Mouse (Mus musculus) embryo, embryonic 11.5 days (tissue): Measurements from ENCODE around the gene Macf1.
"Not testable (repeated sequence)": the region's sequence is repeated elsewhere in the genome, so short reads cannot be mapped to it uniquely, and the experiment has no call there.

Experiments used
- DNase-seq: peaks from one replicate; pipeline ENCODE4 v3.0.0-alpha.2; 2012; ENCODE audit warnings: low read depth, low spot score

Gene Macf1

DNA sequence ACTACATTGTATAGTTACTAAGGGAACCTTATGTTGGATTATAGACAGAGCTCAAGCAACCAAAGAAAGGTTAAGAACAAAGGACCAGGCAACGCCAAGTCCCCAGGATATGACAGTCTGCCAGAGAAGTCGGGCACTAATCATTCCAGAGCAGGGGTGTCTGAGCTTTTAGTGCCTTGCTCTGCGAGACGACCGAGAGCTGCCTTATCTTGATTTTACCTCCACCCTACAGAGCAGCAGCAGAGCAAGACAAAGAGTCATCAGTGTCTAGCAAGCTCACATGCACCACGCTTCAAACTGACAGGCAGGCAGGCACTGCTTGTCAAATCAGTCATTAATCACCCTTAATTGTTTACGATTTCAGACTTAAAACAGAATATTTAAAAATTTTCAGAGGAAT is 237.4 kb downstream of the Macf1 start:
- DNase-seq = no peak

DNA sequence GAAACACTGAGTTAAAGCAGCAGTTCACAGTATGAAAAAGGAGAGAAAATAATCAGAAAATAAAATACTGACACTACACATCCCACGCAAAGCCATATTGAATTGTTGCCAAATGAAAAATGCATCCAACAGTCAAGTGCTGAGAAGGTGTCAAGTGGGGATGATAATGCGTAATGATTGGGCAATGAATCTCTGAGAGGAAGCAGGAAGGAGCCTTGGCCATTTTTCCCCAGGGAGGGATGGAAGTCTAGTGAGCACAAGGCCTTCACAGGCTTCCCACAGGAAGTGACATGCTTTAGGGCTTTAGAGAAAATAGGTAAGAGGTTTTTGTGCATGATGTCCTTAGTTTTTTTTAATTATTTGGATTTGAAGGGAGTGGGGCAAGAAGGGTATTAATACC is 237.9 kb downstream of the Macf1 start:
- DNase-seq = not testable (repeated sequence)

DNA sequence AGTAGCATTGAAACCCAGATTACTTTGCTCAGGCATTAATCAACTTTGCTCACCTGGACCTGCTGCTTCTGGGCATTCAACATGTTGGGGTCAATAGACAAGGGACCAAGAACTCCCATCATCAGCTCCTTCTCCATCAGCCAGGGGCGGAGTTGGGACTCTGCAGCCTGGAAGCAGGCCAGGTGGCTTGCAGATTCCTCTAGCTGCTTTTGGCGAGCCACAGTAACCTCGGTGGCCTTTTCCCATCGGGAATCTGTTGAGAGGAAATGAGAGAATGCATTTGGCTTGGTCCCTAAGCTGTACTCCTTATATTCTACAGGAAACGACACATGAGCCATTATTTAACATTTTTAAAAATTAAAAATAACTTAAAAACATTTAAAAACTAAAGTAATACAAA is 245.7 kb downstream of the Macf1 start:
- no peak for DNase-seq

GRCm38 (mm10) chr4:123433171-123433570 is 251.0 kb downstream of the Macf1 start:
- DNase-seq = no peak

- no peak for DNase-seq
These were observed 252.2 kb downstream of the Macf1 start for GRCm38 (mm10) chr4:123431936-123432335.

- DNase-seq = no peak
These were observed 256.1 kb downstream of the Macf1 start for GRCm38 (mm10) chr4:123427900-123428684.

- no peak for DNase-seq
These were observed 256.8 kb downstream of the Macf1 start for GRCm38 (mm10) chr4:123427271-123427899.

DNA sequence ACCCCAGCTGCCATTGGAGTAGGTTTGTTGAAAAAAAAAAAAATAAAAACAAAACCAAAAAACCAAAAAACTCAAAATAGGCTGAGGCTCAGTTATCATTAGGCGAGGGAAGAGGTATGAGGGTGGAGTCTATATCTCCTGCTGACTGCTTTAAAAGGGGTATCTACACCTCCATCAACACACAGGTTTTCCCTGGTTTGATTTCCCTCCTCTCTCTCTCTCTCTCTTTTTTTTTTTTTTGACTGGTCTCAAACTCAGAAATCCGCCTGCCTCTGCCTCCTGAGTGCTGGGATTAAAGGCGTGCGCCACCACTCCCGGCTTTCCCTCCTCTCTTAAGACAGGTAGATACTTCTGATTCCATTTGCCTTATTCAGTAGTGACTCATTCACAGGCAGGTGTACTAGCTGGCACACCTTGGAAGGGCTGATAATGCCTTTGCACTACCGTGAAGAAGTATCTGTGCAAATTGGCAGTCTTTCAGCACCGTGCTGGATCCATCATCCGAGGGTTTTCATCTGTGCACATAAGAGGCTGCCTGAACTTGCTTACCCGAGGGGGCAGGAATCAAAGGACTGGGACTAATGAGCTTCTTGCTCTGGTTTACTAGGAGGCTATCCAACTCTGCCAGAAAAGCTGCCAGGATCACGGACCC is 257.6 kb downstream of the Macf1 start:
- DNase-seq = no peak

DNA sequence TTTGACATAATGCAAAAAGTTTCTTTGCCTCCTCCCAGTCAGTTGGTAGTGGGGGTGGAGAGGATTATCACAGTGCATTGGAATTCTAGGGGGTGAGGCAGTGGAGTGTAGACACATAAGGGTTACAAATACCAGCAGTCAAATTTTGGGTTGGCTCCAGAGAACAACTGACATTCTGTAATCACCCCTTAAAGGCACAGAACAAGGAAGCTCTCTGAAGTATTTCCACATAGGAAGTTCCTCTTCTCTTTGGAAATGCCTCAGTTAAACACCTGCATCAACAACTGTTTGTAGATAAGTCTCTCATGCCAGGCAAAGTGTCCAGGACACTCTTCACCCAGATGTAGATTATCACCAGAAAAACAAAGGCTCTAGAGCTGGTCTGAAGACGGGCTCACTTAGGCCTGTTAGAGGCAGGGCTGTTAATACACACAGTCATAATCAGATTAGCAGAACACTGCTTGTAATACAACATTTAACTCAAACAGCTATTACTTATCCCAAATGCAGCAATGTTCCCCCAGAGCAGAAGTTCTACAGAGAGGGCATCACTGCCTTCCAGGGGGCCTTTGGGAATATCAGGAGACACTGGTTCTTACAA is 258.4 kb downstream of the Macf1 start:
- DNase-seq = no peak

- DNase-seq = no peak
These were observed 260.1 kb downstream of the Macf1 start for GRCm38 (mm10) chr4:123424050-123424449.

- DNase-seq = no peak
These were observed 261.3 kb downstream of the Macf1 start for GRCm38 (mm10) chr4:123422828-123423227.

DNA sequence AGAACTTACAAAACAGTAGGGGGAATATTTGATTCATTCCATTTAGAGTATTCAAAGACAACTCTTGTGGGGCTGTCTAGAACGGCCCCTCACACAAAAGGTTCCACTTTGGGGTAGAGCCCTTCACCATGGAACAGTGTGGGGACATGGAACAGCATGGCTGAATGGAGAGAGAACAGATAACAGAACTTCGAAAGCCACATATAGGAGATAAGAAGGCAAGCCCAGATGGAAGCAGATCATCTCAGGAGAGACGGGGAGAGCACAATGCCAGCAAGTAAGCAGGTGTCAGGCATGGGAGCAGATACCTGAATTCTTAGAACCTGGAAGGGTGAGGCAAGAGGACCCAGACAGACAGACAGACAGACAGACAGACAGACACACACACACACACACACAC is 266.1 kb downstream of the Macf1 start:
- DNase-seq = no peak

- no peak for DNase-seq
These were observed 266.7 kb downstream of the Macf1 start for GRCm38 (mm10) chr4:123417478-123417877.

GRCm38 (mm10) chr4:123416829-123417228 is 267.3 kb downstream of the Macf1 start:
- no peak for DNase-seq

GRCm38 (mm10) chr4:123415566-123415965 is 268.6 kb downstream of the Macf1 start:
- no peak for DNase-seq

GRCm38 (mm10) chr4:123413876-123414275 is 270.3 kb downstream of the Macf1 start:
- DNase-seq = no peak

GRCm38 (mm10) chr4:123412981-123413380 is 271.2 kb downstream of the Macf1 start:
- DNase-seq = no peak

- DNase-seq = peak; percentile 30
These were observed 271.7 kb downstream of the Macf1 start for GRCm38 (mm10) chr4:123412528-123412878.

DNA sequence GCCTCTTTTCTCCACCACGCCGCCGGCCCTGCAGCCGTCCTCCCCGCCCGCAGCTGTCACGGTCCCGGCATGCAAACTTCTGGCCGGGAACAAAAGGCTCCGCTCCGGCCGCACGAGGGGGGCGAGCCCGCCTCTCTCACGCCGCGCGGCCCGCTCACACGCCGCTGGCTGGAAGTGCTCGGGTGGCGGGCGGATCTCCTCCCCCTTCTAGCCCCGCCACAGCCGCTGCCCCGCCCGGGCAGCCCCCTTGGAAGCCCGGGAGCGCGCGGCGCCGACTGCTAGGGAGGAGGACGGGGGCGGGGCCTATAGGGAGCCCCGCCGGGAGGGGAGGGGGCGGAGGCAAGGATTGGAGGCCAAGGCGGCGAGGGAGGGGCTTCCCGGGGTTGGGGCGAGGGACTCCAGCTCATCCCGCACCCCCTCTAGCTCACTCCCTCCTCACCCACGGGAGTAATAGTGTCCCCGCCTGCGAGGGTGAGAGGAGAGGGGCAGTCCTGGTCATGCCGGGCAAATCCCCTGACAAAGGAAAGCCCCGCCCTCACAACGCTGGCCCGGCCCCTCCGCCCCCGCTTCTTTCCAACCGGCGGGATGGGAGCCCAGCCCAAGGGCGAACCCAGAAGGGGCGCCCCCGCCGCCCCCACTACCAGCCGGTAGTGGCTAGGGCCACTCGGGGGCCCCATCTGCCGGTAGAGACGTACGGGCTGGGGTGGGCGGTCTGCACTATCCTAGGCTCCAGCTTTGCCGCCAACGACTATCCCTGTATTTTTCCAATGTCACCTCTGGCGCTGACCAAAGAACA is 272.2 kb downstream of the Macf1 start:
- DNase-seq = peak; percentile 91

- DNase-seq = peak; percentile 49
These were observed 273.0 kb downstream of the Macf1 start for GRCm38 (mm10) chr4:123411006-123411731.

DNA sequence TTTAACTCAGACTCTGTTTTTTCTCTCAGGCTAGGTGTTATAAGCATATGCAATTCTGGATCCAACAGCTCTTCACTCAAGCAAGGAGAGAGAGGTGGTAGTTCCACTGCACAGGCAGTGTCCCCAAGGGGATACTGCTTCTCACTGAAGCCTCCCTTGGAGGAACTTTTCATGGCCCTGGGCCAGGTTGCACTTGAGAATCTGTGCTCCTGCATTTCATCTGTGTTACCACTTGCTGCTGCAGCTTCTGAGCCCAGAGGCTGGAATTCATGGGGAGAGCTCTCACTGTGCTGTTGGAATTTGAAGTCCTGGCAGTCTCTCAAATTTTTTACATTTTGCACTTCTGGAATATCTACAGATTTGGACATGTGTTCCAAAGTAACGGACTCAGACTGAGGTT is 274.4 kb downstream of the Macf1 start:
- no peak for DNase-seq
